Mouse (Mus musculus): ENCODE measurements at regions not wholly inside any gene's neighbourhood (a gene's known extent, or its start where the extent isn't known, plus 50 kb on each side); places are given as distances from the start of the nearest gene placed in this dataset.

- intact Hi-C loops (cut with DNase I): no loop called here
Observed at GRCm38 (mm10) chr11:7010858-7011257, 52.4 kb upstream of the Adcy1 start.

GRCm38 (mm10) chr11:6999329-6999728 lies 64.0 kb upstream of the Adcy1 start:
- intact Hi-C loops (cut with DNase I): no loop called here

GRCm38 (mm10) chr11:6998810-6999209 lies 64.5 kb upstream of the Adcy1 start:
- intact Hi-C loops (cut with DNase I): no loop called here

GRCm38 (mm10) chr11:6997508-6997907 lies 65.8 kb upstream of the Adcy1 start:
- intact Hi-C loops (cut with DNase I): no loop called here

GRCm38 (mm10) chr11:6993731-6994130 lies 69.6 kb upstream of the Adcy1 start:
- intact Hi-C loops (cut with DNase I): no loop called here

- intact Hi-C loops (cut with DNase I): no loop called here
Observed at GRCm38 (mm10) chr11:6991626-6992025, 71.7 kb upstream of the Adcy1 start.

GRCm38 (mm10) chr11:6990711-6991110 lies 72.6 kb upstream of the Adcy1 start:
- intact Hi-C loops (cut with DNase I): no loop called here

- intact Hi-C loops (cut with DNase I): no loop called here
Observed at GRCm38 (mm10) chr11:6988884-6989824, 74.1 kb upstream of the Adcy1 start.

- intact Hi-C loops (cut with DNase I): no loop called here
Observed at GRCm38 (mm10) chr11:6987995-6988394, 75.3 kb upstream of the Adcy1 start.

GRCm38 (mm10) chr11:6987105-6987504 lies 76.2 kb upstream of the Adcy1 start:
- intact Hi-C loops (cut with DNase I): no loop called here

GRCm38 (mm10) chr11:6982076-6982475 lies 81.2 kb upstream of the Adcy1 start:
- intact Hi-C loops (cut with DNase I): no loop called here

- intact Hi-C loops (cut with DNase I): no loop called here
Observed at GRCm38 (mm10) chr11:6979656-6980055, 83.6 kb upstream of the Adcy1 start.

GRCm38 (mm10) chr11:6969196-6969595 lies 94.1 kb upstream of the Adcy1 start:
- intact Hi-C loops (cut with DNase I): no loop called here

GRCm38 (mm10) chr11:6966968-6967367 lies 96.3 kb upstream of the Adcy1 start:
- intact Hi-C loops (cut with DNase I): no loop called here

GRCm38 (mm10) chr11:6964524-6964923 lies 98.8 kb upstream of the Adcy1 start:
- intact Hi-C loops (cut with DNase I): no loop called here

- intact Hi-C loops (cut with DNase I): no loop called here
Observed at GRCm38 (mm10) chr11:6963600-6963999, 99.7 kb upstream of the Adcy1 start.

GRCm38 (mm10) chr11:6962786-6963575 lies 100.3 kb upstream of the Adcy1 start:
- intact Hi-C loops (cut with DNase I): no loop called here

- intact Hi-C loops (cut with DNase I): no loop called here
Observed at GRCm38 (mm10) chr11:6962322-6962721, 101.0 kb upstream of the Adcy1 start.

- intact Hi-C loops (cut with DNase I): no loop called here
Observed at GRCm38 (mm10) chr11:6952787-6953186, 110.5 kb upstream of the Adcy1 start.

- intact Hi-C loops (cut with DNase I): no loop called here
Observed at GRCm38 (mm10) chr11:6951361-6951760, 111.9 kb upstream of the Adcy1 start.

- intact Hi-C loops (cut with DNase I): no loop called here
Observed at GRCm38 (mm10) chr11:6949051-6949450, 111.6 kb upstream of the Gm11983 start.

GRCm38 (mm10) chr11:6934157-6934556 lies 96.7 kb upstream of the Gm11983 start:
- intact Hi-C loops (cut with DNase I): no loop called here

Data from adrenal gland (tissue).